Mouse (Mus musculus): ENCODE measurements around the gene Cyp3a41a. TPM values are rescaled to one million over a fixed set of nuclear protein-coding genes. Genes with fewer than 3 reads are reported as not detected.
"Not testable (repeated sequence)": the region's sequence is repeated elsewhere in the genome, so short reads cannot be mapped to it uniquely, and the experiment has no call there.

The Cyp3a41a gene
- not detected in 2 replicates for polyA plus RNA-seq (2015; fragmentation: Nextera tagmentation; extraction: Ambion mirVana)

DNA sequence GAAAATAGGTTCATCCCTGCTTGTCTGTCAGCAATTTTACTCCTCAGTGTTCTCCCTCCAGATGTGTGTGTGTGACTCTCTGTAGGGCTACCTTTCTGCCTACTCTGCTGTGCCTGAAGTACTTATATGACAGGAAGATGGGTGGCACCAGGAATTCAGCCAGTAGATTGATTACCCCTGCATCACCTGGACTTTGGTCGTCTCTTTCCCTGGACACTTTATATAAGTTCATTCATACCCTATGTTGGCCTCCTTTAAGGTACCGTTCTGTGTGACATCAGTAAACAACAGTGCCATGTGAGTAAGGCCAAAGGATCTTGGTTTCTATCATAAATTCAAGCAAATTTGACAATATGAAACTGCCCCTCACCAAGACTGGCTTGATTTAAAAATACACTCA lies at the start of gene Cyp3a41a:
Cyp3a41a (minus strand) TSS at position 101 of the 400 bp plus-strand sequence.
- H3K27ac ChIP-seq (replicated peaks); H3K4me3 ChIP-seq; H3K4me2 ChIP-seq; H3K4me1 ChIP-seq (replicated peaks); ATAC-seq (ENCODE audit: low read depth); H3K9ac ChIP-seq; H3K9me3 ChIP-seq; H3K27me3 ChIP-seq; H3K36me3 ChIP-seq: not testable (repeated sequence)
- 73% methylated on average over 1 of the region's 2 CpGs for WGBS

DNA sequence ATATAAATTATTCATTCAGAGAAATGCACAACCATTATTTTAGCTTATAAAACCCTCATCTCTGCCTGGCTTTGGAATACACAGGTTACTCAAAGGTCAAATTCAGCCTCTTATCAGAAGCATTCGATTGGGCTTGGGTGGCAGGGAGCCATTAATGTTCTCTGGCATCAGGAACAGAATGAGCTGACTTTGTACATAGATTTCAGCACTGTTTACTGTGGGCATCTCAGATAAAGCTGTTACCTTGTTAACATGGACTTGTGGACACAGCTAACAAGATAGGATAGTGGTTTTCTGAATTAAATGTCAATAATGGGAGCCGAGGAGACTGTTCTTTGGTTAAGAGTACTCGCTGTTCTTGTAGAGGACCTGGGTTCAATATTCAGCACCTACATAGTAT lies 17.6 kb upstream of the Cyp3a41a start:
- H3K4me1 ChIP-seq (replicated peaks); H3K4me2 ChIP-seq; H3K9ac ChIP-seq; ATAC-seq (ENCODE audit: low read depth); H3K27me3 ChIP-seq; H3K4me3 ChIP-seq; H3K36me3 ChIP-seq; H3K27ac ChIP-seq (replicated peaks): not testable (repeated sequence)
- H3K9me3 ChIP-seq = peaks cover 32% of the 10 kb centered on the region
- WGBS = 72% methylated on average over 3 of the region's 3 CpGs

DNA sequence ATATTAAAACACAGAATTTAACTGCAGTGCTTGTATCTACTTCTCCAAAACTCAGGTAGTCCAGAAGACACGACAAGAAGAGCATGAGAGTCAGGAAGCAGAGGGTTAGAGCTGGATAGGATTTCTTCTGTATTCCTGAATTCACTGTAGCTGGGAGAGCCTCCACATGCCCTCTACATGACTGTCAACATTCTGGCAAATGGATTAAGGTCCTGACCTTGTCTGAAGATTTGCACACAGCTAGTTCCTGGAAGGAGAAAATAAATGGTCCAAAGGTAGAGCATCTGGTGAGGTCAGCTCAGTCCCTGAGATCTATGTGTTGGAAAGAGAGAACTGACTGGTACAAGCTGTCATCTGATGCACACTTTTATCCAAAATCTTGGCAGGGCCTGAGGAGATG lies 5.6 kb downstream of the Cyp3a41a start:
- WGBS = 29% methylated on average over 1 of the region's 1 CpGs
- H3K4me2 ChIP-seq; H3K9me3 ChIP-seq; H3K27ac ChIP-seq (replicated peaks); H3K27me3 ChIP-seq; H3K4me3 ChIP-seq; H3K36me3 ChIP-seq; H3K4me1 ChIP-seq (replicated peaks); ATAC-seq (ENCODE audit: low read depth); H3K9ac ChIP-seq: not testable (repeated sequence)

DNA sequence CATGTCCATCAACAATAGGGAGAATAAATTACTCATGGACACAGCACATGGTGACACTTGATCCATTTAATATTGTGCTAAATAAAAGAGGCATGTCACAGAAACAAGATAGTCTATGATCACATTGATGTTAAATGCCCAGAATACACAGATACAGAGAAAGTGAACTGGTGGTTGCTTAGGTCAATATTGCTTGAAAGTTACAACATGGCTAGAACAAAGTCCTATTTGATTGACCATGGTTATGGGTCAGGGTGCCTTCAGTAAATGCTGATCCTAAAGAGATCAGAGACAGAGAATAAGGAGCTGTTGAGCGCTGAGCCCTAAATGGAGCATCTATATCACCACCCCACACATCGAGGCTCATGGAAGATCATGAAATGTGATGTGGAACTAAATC lies 12.6 kb downstream of the Cyp3a41a start:
- WGBS = 77% methylated on average over 2 of the region's 2 CpGs
- not testable (repeated sequence) for H3K9ac ChIP-seq; H3K4me2 ChIP-seq; ATAC-seq (ENCODE audit: low read depth); H3K4me3 ChIP-seq; H3K27ac ChIP-seq (replicated peaks); H3K27me3 ChIP-seq; H3K36me3 ChIP-seq; H3K4me1 ChIP-seq (replicated peaks); H3K9me3 ChIP-seq

DNA sequence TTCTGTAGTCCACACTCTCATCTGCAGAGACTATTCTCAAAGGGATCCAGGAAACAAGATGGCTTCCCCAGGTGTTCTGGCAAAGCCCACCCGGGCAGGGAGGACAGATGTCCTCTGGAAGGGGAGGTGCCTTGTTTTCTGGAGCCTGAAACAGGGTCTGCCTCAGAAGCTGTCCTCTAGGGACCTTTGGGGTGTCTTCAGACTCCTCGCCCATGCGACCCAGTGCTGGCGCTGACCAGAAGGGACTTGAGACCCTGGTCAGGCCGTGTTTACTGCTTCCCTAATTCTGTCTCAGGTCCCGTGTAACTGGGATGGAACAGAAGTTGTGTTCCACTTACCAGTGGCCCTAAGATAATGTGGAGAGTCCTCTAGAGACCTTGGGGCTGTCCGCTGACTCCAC lies 57.9 kb downstream of the Cyp3a41a start:
- Histone ChIP-seq H3K9ac (no peak overlapping the region), H3K4me2 (no peak overlapping the region), H3K9me3 (peaks cover 67% of the 10 kb centered on the region), H3K27ac (replicated peaks) (no peak overlapping the region), H3K4me1 (replicated peaks) (no peaks in the 10 kb centered on the region), H3K4me3 (no peak overlapping the region), H3K36me3 (no peaks in the 10 kb centered on the region), H3K27me3 (no peaks in the 10 kb centered on the region)
- ATAC-seq (ENCODE audit: low read depth) = no peak
- 85% methylated on average over 7 of the region's 7 CpGs for WGBS

DNA sequence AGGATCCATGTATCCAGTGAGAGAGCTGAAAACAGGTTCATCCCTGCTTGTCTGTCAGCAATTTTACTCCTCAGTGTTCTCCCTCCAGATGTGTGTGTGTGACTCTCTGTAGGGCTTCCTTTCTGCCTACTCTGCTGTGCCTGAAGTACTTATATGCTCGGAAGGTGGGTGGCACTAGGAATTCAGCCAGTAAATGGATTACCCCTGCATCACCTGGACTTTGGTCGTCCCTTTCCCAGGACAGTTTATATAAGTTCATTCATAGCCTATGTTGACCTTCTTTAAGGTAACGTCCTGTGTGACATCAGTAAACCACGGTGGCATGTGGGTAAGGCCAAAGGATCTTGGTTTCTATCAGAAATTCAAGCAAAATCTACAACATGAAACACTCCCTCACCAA lies 72.2 kb downstream of the Cyp3a41a start:
- no peaks in the 10 kb centered on the region for H3K4me1 ChIP-seq (replicated peaks)
- peaks cover 58% of the 10 kb centered on the region for H3K9me3 ChIP-seq
- no peak overlapping the region for H3K9ac ChIP-seq
- H3K4me2 ChIP-seq = no peak overlapping the region
- no peak overlapping the region for H3K4me3 ChIP-seq
- no peaks in the 10 kb centered on the region for H3K27me3 ChIP-seq
- ATAC-seq (ENCODE audit: low read depth) = no peak
- H3K36me3 ChIP-seq = no peaks in the 10 kb centered on the region
- WGBS = 80% methylated on average over 4 of the region's 4 CpGs
- H3K27ac ChIP-seq (replicated peaks) = no peak overlapping the region

Other genes starting within 250 kb of the Cyp3a41a start
- gene Cyp3a41b, start 135.4 kb downstream of the Cyp3a41a start, polyA plus RNA-seq (2015; fragmentation: Nextera tagmentation; extraction: Ambion mirVana) = not detected in 2 replicates
- not detected in 2 replicates for gene Cyp3a44, start 85.7 kb upstream of the Cyp3a41a start, polyA plus RNA-seq (2015; fragmentation: Nextera tagmentation; extraction: Ambion mirVana)
- not detected in 2 replicates for gene Cyp3a11, start 159.8 kb upstream of the Cyp3a41a start, polyA plus RNA-seq (2015; fragmentation: Nextera tagmentation; extraction: Ambion mirVana)

All from neural tube, embryonic 13.5 days (tissue).